Comparison of ENCODE assay signal across 19 mouse cellular contexts in the genomic region with DNA sequence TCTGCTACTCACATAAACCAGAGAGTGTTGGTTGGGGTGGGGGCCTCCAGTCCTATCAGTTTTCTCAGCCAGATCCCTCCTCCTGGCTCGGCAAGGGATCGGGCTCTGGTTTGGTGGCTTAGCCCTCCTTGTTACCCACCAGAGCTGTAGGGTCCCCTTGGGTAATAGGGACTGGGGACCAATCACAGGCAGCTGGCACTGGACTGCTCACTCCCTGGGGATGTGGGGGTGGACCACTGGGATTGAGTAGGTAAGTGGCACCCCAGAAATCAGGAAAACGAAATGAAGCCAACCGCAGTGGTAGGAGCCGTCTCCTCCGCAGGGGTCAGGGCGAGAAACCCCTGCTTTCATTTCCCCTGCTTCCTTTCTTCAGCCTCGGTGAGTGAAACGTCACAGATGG. TPM values are rescaled to one million over a fixed set of nuclear protein-coding genes. Genes with fewer than 3 reads are reported as not detected.
DNase-seq lines count a peak whose midpoint lies in the region; ATAC-seq lines count a peak whose summit lies in the region.
"Had no signal": no experiment of that assay in that cellular context is flagged by ENCODE, and none has a peak within 500 bp of the region (broad histone marks: within the 10 kb centered on the region; RNA-seq: fewer than 3 reads in every experiment).

No protein-coding gene starts in this region.

- no peaks in the 10 kb centered on the region for H3K27me3 ChIP-seq in embryonic facial prominence, embryonic 13.5 days
- H3K27me3 ChIP-seq in forebrain, embryonic 16.5 days (replicated peaks; ENCODE audit: control insufficient read depth, insufficient read depth, low read length) = no peaks in the 10 kb centered on the region
- no peaks in the 10 kb centered on the region for H3K27me3 ChIP-seq in limb, embryonic 15.5 days
- H3K27me3 ChIP-seq: liver, embryonic 13.5 days had no signal

- peak; percentile 92 for DNase-seq in heart, adult 11 months
- no peak for DNase-seq in heart, postnatal 25 days (ENCODE audit: low spot score)
- DNase-seq in gastrocnemius, postnatal 4 days (ENCODE audit: low spot score in 2 of 2) = no peak
- DNase-seq: cerebellum, adult 9-11 months; heart, postnatal 10 days; kidney, adult 2 months; liver, embryonic 13.5 days; lung, postnatal 10 days; right cerebral cortex, adult 18-20 months had no signal

- H3K4me3 ChIP-seq in embryonic facial prominence, embryonic 13.5 days = no peak overlapping the region
- H3K4me3 ChIP-seq in forebrain, embryonic 16.5 days (replicated peaks; ENCODE audit: low read length) = no peak overlapping the region
- no peak overlapping the region for H3K4me3 ChIP-seq in limb, embryonic 15.5 days
- H3K4me3 ChIP-seq: liver, embryonic 13.5 days had no signal

- intact Hi-C loops in heart, postnatal 25 days (cut with DNase I) = no loop called here

- no peak overlapping the region for H3K9ac ChIP-seq in embryonic facial prominence, embryonic 13.5 days
- no peak overlapping the region for H3K9ac ChIP-seq in forebrain, embryonic 16.5 days (replicated peaks; ENCODE audit: low read depth, low read length)
- no peak overlapping the region for H3K9ac ChIP-seq in limb, embryonic 15.5 days
- H3K9ac ChIP-seq: liver, embryonic 13.5 days had no signal

- peak overlapping the region; percentile 62 for H3K27ac ChIP-seq in embryonic facial prominence, embryonic 13.5 days
- peak overlapping the region; percentile 41; the same call in 1 of the 2 replicates for H3K27ac ChIP-seq in forebrain, embryonic 16.5 days (ENCODE audit: low read length)
- H3K27ac ChIP-seq in limb, embryonic 15.5 days = peak overlapping the region; percentile 14; the same call in 1 of the 2 replicates
- H3K27ac ChIP-seq: liver, embryonic 13.5 days; stomach, postnatal 0 days had no signal

- H3K36me3 ChIP-seq in embryonic facial prominence, embryonic 13.5 days = peaks cover 53% of the 10 kb centered on the region
- peaks cover 24% of the 10 kb centered on the region for H3K36me3 ChIP-seq in forebrain, embryonic 16.5 days (ENCODE audit: control insufficient read depth, insufficient read depth)
- peaks cover 46% of the 10 kb centered on the region for H3K36me3 ChIP-seq in limb, embryonic 15.5 days

- 72% methylated on average over 9 of the region's 9 CpGs for WGBS in embryonic facial prominence, embryonic 13.5 days
- 77% methylated on average over 9 of the region's 9 CpGs for WGBS in forebrain, embryonic 16.5 days
- WGBS in limb, embryonic 15.5 days = 68% methylated on average over 9 of the region's 9 CpGs

- no peak overlapping the region for H3K4me2 ChIP-seq in embryonic facial prominence, embryonic 13.5 days
- no peak overlapping the region for H3K4me2 ChIP-seq in forebrain, embryonic 16.5 days (ENCODE audit: low read length)
- H3K4me2 ChIP-seq in limb, embryonic 15.5 days = no peak overlapping the region
- H3K4me2 ChIP-seq: liver, embryonic 13.5 days had no signal

- no peak for ATAC-seq in embryonic facial prominence, embryonic 13.5 days (ENCODE audit: insufficient number of reproducible peaks, insufficient read depth, low FRiP score, low TSS enrichment, low read depth)
- no peak for ATAC-seq in forebrain, embryonic 16.5 days
- no peak for ATAC-seq in limb, embryonic 15.5 days (ENCODE audit: insufficient number of reproducible peaks, low FRiP score, low TSS enrichment, low read depth)
- no peak for ATAC-seq in erythroid progenitor cell, adult 5-6 weeks (replicated peaks; ENCODE audit: low FRiP score, poor library complexity, severe bottlenecking)

- peaks cover 26% of the 10 kb centered on the region for H3K4me1 ChIP-seq in embryonic facial prominence, embryonic 13.5 days
- H3K4me1 ChIP-seq in forebrain, embryonic 16.5 days (replicated peaks; ENCODE audit: control insufficient read depth, insufficient read depth, low read length) = no peaks in the 10 kb centered on the region
- peaks cover 20% of the 10 kb centered on the region for H3K4me1 ChIP-seq in limb, embryonic 15.5 days

- H3K9me3 ChIP-seq in embryonic facial prominence, embryonic 13.5 days = no peaks in the 10 kb centered on the region
- no peaks in the 10 kb centered on the region for H3K9me3 ChIP-seq in forebrain, embryonic 16.5 days (ENCODE audit: control insufficient read depth, low read length)
- H3K9me3 ChIP-seq in limb, embryonic 15.5 days = no peaks in the 10 kb centered on the region
- H3K9me3 ChIP-seq: liver, embryonic 13.5 days had no signal

RNA-seq across cellular contexts. Expression of a gene that starts 14.0 kb away (rescaled TPM):
- total RNA-seq in heart, postnatal 25 days (2021) = 10 to 100 TPM in 1 of 2 experiments, 1 to 10 TPM in 1; 7.3 to 10.8 TPM
- 20.6 and 21.8 TPM in 2 replicates for polyA plus RNA-seq in embryonic facial prominence, embryonic 13.5 days (2015; fragmentation: Nextera tagmentation; extraction: Ambion mirVana)
- polyA plus RNA-seq in forebrain, embryonic 16.5 days (2015; fragmentation: Nextera tagmentation; extraction: Ambion mirVana) = 23.3 and 25.6 TPM in 2 replicates
- polyA plus RNA-seq in limb, embryonic 15.5 days (2015; fragmentation: Nextera tagmentation; extraction: Ambion mirVana) = 16.9 and 19.7 TPM in 2 replicates
- total RNA-seq in erythroid progenitor cell, adult 5-6 weeks (2015; ENCODE audit: low replicate concordance) = 19.7 and 20.5 TPM in 2 replicates
- 1.9 and 11.4 TPM in 2 replicates for total RNA-seq in erythroid progenitor cell, adult 5-6 weeks (2017; ENCODE audit: low replicate concordance)
- 10 to 100 TPM; 11.4 to 13.8 TPM for total RNA-seq in gastrocnemius, postnatal 4 days (2021)

RNA-seq across cellular contexts. Expression of a gene that starts 27.7 kb away (rescaled TPM):
- 10 to 100 TPM; 15.6 to 18.6 TPM for total RNA-seq in heart, postnatal 25 days (2021)
- 45.0 and 47.6 TPM in 2 replicates for polyA plus RNA-seq in embryonic facial prominence, embryonic 13.5 days (2015; fragmentation: Nextera tagmentation; extraction: Ambion mirVana)
- polyA plus RNA-seq in forebrain, embryonic 16.5 days (2015; fragmentation: Nextera tagmentation; extraction: Ambion mirVana) = 68.7 and 68.9 TPM in 2 replicates
- 29.9 and 34.1 TPM in 2 replicates for polyA plus RNA-seq in limb, embryonic 15.5 days (2015; fragmentation: Nextera tagmentation; extraction: Ambion mirVana)
- 21.8 and 26.7 TPM in 2 replicates for total RNA-seq in erythroid progenitor cell, adult 5-6 weeks (2015; ENCODE audit: low replicate concordance)
- total RNA-seq in erythroid progenitor cell, adult 5-6 weeks (2017; ENCODE audit: low replicate concordance) = 21.2 and 23.2 TPM in 2 replicates
- total RNA-seq in gastrocnemius, postnatal 4 days (2021) = 10 to 100 TPM; 66.9 to 68.8 TPM

RNA-seq across cellular contexts. Expression of a gene that starts 56.2 kb away (rescaled TPM):
- not detected for total RNA-seq in heart, postnatal 25 days (2021)
- not detected in 2 replicates for polyA plus RNA-seq in embryonic facial prominence, embryonic 13.5 days (2015; fragmentation: Nextera tagmentation; extraction: Ambion mirVana)
- not detected in 2 replicates for polyA plus RNA-seq in forebrain, embryonic 16.5 days (2015; fragmentation: Nextera tagmentation; extraction: Ambion mirVana)
- 0.31 TPM in 1 of 2 replicates, not detected in the other for polyA plus RNA-seq in limb, embryonic 15.5 days (2015; fragmentation: Nextera tagmentation; extraction: Ambion mirVana)
- total RNA-seq in erythroid progenitor cell, adult 5-6 weeks (2015; ENCODE audit: low replicate concordance) = not detected in 2 replicates
- total RNA-seq in erythroid progenitor cell, adult 5-6 weeks (2017; ENCODE audit: low replicate concordance) = not detected in 2 replicates
- total RNA-seq in gastrocnemius, postnatal 4 days (2021) = not detected
- total RNA-seq: adrenal gland, postnatal 14 days; granulocyte monocyte progenitor cell, adult 5-6 weeks; heart, postnatal 10 days; MEL; neutrophil, adult 5-6 weeks had no signal
- polyA plus RNA-seq: C2C12; kidney, adult 2 months had no signal
